In genomic region chr8:84771941-84772378, GRCm38 (mm10) we compare ENCODE assay signal across 9 mouse cellular contexts. TPM values are rescaled to one million over a fixed set of nuclear protein-coding genes. Genes with fewer than 3 reads are reported as not detected.
DNase-seq lines count a peak whose midpoint lies in the region; ATAC-seq and TF ChIP-seq lines count a peak whose summit lies in the region.
"Had no signal": no experiment of that assay in that cellular context is flagged by ENCODE, and none has a peak within 500 bp of the region (broad histone marks: within the 10 kb centered on the region; RNA-seq: fewer than 3 reads in every experiment).

No protein-coding gene starts in this region.

- no peak overlapping the region for H3K27ac ChIP-seq in heart, adult 2 months
- H3K27ac ChIP-seq in embryonic facial prominence, embryonic 12.5 days = no peak overlapping the region
- peak overlapping the region; percentile 48 for H3K27ac ChIP-seq in neural tube, embryonic 14.5 days (ENCODE audit: low read depth, low read length)

- intact Hi-C loops in heart, adult 2 months (cut with DNase I) = no loop called here
- intact Hi-C loops in gastrocnemius, postnatal 14 days (cut with DNase I; ENCODE audit: low total_unique reads) = no loop called here

- no peak for TF ChIP-seq EP300 in heart, adult 2 months (IDR thresholded peaks at IDR 0.05; ENCODE audit: insufficient read depth, low read depth, low read length)

- H3K9ac ChIP-seq in heart, adult 2 months (ENCODE audit: low read depth, low read length) = peak overlapping the region; percentile 18
- no peak overlapping the region for H3K9ac ChIP-seq in embryonic facial prominence, embryonic 12.5 days
- peak overlapping the region; percentile 28; the same call in 1 of the 2 replicates for H3K9ac ChIP-seq in neural tube, embryonic 14.5 days (replicated peaks; ENCODE audit: low read depth, low read length)

- WGBS in heart, adult 2 months = 63% methylated on average over 34 of the region's 34 CpGs
- 5% methylated on average over 34 of the region's 34 CpGs for WGBS in embryonic facial prominence, embryonic 12.5 days
- WGBS in neural tube, embryonic 14.5 days = 5% methylated on average over 32 of the region's 34 CpGs

- no peak for DNase-seq in heart, adult 2 months
- no peak for DNase-seq in heart, adult 8-10 months (ENCODE audit: low spot score)
- peak; percentile 70 for DNase-seq in 3134 (ENCODE audit: extremely low read depth, insufficient read length, low spot score)
- peak; percentile 40 for DNase-seq in kidney, postnatal 14 days
- DNase-seq in gastrocnemius, postnatal 14 days = no peak
- DNase-seq in urinary bladder, postnatal 4 days (ENCODE audit: low spot score in 2 of 2) = no peak

- H3K4me1 ChIP-seq in heart, adult 2 months (ENCODE audit: control insufficient read depth, insufficient read depth, low read length) = peaks cover 19% of the 10 kb centered on the region
- peaks cover 56% of the 10 kb centered on the region for H3K4me1 ChIP-seq in embryonic facial prominence, embryonic 12.5 days
- H3K4me1 ChIP-seq in neural tube, embryonic 14.5 days (ENCODE audit: control insufficient read depth, insufficient read depth, low read length) = peaks cover 11% of the 10 kb centered on the region; the same call in 1 of the 2 replicates

- H3K79me2 ChIP-seq in heart, adult 2 months (replicated peaks; ENCODE audit: control insufficient read depth, insufficient read depth, low read length) = peaks cover 2% of the 10 kb centered on the region; the same call in 1 of the 2 replicates

- peak overlapping the region; percentile 38 for H3K4me2 ChIP-seq in embryonic facial prominence, embryonic 12.5 days (replicated peaks)
- H3K4me2 ChIP-seq in neural tube, embryonic 14.5 days (ENCODE audit: low read depth, low read length) = peak overlapping the region; percentile 47

- H3K27me3 ChIP-seq in heart, adult 2 months (ENCODE audit: control insufficient read depth, insufficient read depth, low read length) = no peaks in the 10 kb centered on the region
- peaks cover 84% of the 10 kb centered on the region for H3K27me3 ChIP-seq in embryonic facial prominence, embryonic 12.5 days
- H3K27me3 ChIP-seq in neural tube, embryonic 14.5 days (ENCODE audit: control insufficient read depth, insufficient read depth, low read length) = peaks cover 21% of the 10 kb centered on the region

- H3K9me3 ChIP-seq in embryonic facial prominence, embryonic 12.5 days = no peaks in the 10 kb centered on the region
- H3K9me3 ChIP-seq in neural tube, embryonic 14.5 days (ENCODE audit: control insufficient read depth, low read length) = no peaks in the 10 kb centered on the region

- H3K36me3 ChIP-seq in heart, adult 2 months (ENCODE audit: control insufficient read depth, insufficient read depth, low read length) = no peaks in the 10 kb centered on the region
- H3K36me3 ChIP-seq in embryonic facial prominence, embryonic 12.5 days = peaks cover 25% of the 10 kb centered on the region
- H3K36me3 ChIP-seq in neural tube, embryonic 14.5 days (ENCODE audit: control insufficient read depth, insufficient read depth, low read length) = no peaks in the 10 kb centered on the region

- H3K4me3 ChIP-seq in heart, adult 2 months = no peak overlapping the region
- H3K4me3 ChIP-seq in embryonic facial prominence, embryonic 12.5 days = peak overlapping the region; percentile 8; the same call in 1 of the 2 replicates
- peak overlapping the region; percentile 27 for H3K4me3 ChIP-seq in neural tube, embryonic 14.5 days (ENCODE audit: low read depth, low read length)
- H3K4me3 ChIP-seq: myocyte had no signal

- no peak for ATAC-seq in embryonic facial prominence, embryonic 12.5 days (ENCODE audit: insufficient number of reproducible peaks, insufficient read depth, low FRiP score, low TSS enrichment)
- ATAC-seq in neural tube, embryonic 14.5 days (ENCODE audit: low read depth) = no peak

- TF ChIP-seq CTCF in heart, adult 2 months (IDR thresholded peaks at IDR 0.05) = no peak

- no peak for TF ChIP-seq POLR2A in heart, adult 2 months (IDR thresholded peaks at IDR 0.05; ENCODE audit: insufficient read depth, low read depth, low read length)

RNA-seq across cellular contexts. Expression of gene Nfix, which starts 28.2 kb away (rescaled TPM):
- 100 to 1,000 TPM; 274 to 297 TPM for total RNA-seq in heart, adult 2 months (2021)
- polyA plus RNA-seq in heart, adult 2 months (2012; rRNA removed) = 49.0 and 68.7 TPM in 2 replicates
- total RNA-seq in heart, adult 8-10 months (2022) = 100 to 1,000 TPM; 288 to 356 (median 295) TPM
- polyA plus RNA-seq in embryonic facial prominence, embryonic 12.5 days (2016; fragmentation: Nextera tagmentation; extraction: Ambion mirVana) = 18.4 and 21.2 TPM in 2 replicates
- 68.2 and 91.5 TPM in 2 replicates for polyA plus RNA-seq in neural tube, embryonic 14.5 days (2014; fragmentation: Nextera tagmentation; extraction: Ambion mirVana)
- total RNA-seq in gastrocnemius, postnatal 14 days (2021) = 100 to 1,000 TPM; 531 to 566 TPM

RNA-seq across cellular contexts. Expression of gene G430095P16Rik, which starts 49.2 kb away (rescaled TPM):
- total RNA-seq in heart, adult 2 months (2021) = under 1 TPM in 1 of 2 experiments, not detected in 1; 0.55 TPM
- polyA plus RNA-seq in heart, adult 2 months (2012; rRNA removed) = 0.70 TPM in 1 of 2 replicates, not detected in the other
- total RNA-seq in heart, adult 8-10 months (2022) = under 1 TPM in 1 of 4 experiments, not detected in 3; 0.66 TPM
- polyA plus RNA-seq in embryonic facial prominence, embryonic 12.5 days (2016; fragmentation: Nextera tagmentation; extraction: Ambion mirVana) = 7.1 and 7.4 TPM in 2 replicates
- 0.76 and 1.8 TPM in 2 replicates for polyA plus RNA-seq in neural tube, embryonic 14.5 days (2014; fragmentation: Nextera tagmentation; extraction: Ambion mirVana)
- 1 to 10 TPM in 1 of 2 experiments, under 1 TPM in 1; 0.66 to 1.1 TPM for total RNA-seq in gastrocnemius, postnatal 14 days (2021)

RNA-seq across cellular contexts. Expression of gene Dand5, which starts 50.7 kb away (rescaled TPM):
- total RNA-seq in heart, adult 2 months (2021) = 10 to 100 TPM; 11.2 to 12.3 TPM
- polyA plus RNA-seq in heart, adult 2 months (2012; rRNA removed) = 6.1 and 7.6 TPM in 2 replicates
- total RNA-seq in heart, adult 8-10 months (2022) = 10 to 100 TPM; 10.3 to 13.2 (median 12.0) TPM
- polyA plus RNA-seq in embryonic facial prominence, embryonic 12.5 days (2016; fragmentation: Nextera tagmentation; extraction: Ambion mirVana) = 5.3 and 5.5 TPM in 2 replicates
- 12.3 and 16.9 TPM in 2 replicates for polyA plus RNA-seq in neural tube, embryonic 14.5 days (2014; fragmentation: Nextera tagmentation; extraction: Ambion mirVana)
- total RNA-seq in gastrocnemius, postnatal 14 days (2021) = 1 to 10 TPM; 6.0 to 7.2 TPM

RNA-seq across cellular contexts. Expression of gene Gadd45gip1, which starts 59.4 kb away (rescaled TPM):
- total RNA-seq in heart, adult 2 months (2021) = 10 to 100 TPM; 27.4 to 29.7 TPM
- polyA plus RNA-seq in heart, adult 2 months (2012; rRNA removed) = 13.4 and 21.2 TPM in 2 replicates
- total RNA-seq in heart, adult 8-10 months (2022) = 10 to 100 TPM; 31.0 to 34.9 (median 33.1) TPM
- 46.7 and 46.8 TPM in 2 replicates for polyA plus RNA-seq in embryonic facial prominence, embryonic 12.5 days (2016; fragmentation: Nextera tagmentation; extraction: Ambion mirVana)
- polyA plus RNA-seq in neural tube, embryonic 14.5 days (2014; fragmentation: Nextera tagmentation; extraction: Ambion mirVana) = 33.1 and 39.8 TPM in 2 replicates
- 10 to 100 TPM; 28.4 to 28.8 TPM for total RNA-seq in gastrocnemius, postnatal 14 days (2021)

Comparison
In these comparisons a context has a peak if more than half of its experiments do, and no peak if none do; other contexts are left out.
1. DNase-seq: peak in 3134 (single experiment) and kidney, postnatal 14 days (single experiment); none in heart, adult 2 months (0 of 2), heart, adult 8-10 months (single experiment), gastrocnemius, postnatal 14 days (single experiment) and urinary bladder, postnatal 4 days (0 of 2).